Mouse (Mus musculus) spleen, postnatal 36 days (tissue): ENCODE measurements around the gene Agrp.

Source experiments
- DNase-seq, 2 experiments: peaks; one replicate each; pipeline ENCODE4 v3.0.0; 2022; ENCODE audit warnings: low spot score in 2 of 2, mixed read lengths in 1 of 2

Gene Agrp

GRCm38 (mm10) chr8:105519591-105519990 lies 117.6 kb downstream of the Agrp start:
- DNase-seq: no peak

- DNase-seq: peak; percentile 44 to 47
Observed at GRCm38 (mm10) chr8:105518436-105519313, 118.5 kb downstream of the Agrp start, which contains the start of gene Hsd11b2. Gene Hsd11b2, plus strand, starts transcription at chr8:105518755.

GRCm38 (mm10) chr8:105517346-105517745 lies 119.8 kb downstream of the Agrp start:
- no peak for DNase-seq
